Mouse (Mus musculus) left cerebral cortex, adult 2 months (tissue): ENCODE results near the gene Spata4. TPM values are rescaled to one million over a fixed set of nuclear protein-coding genes. Genes with fewer than 3 reads are reported as not detected.

Source experiments
- DNase-seq, 2 experiments: peaks; one replicate each; pipeline ENCODE4 v3.0.0; 2021 to 2022; ENCODE audit warnings: low spot score in 2 of 2, mixed read lengths in 1 of 2; ENCODE audit errors: extremely low spot score in 1 of 2
- H3K27ac ChIP-seq: fragments of 200-600 bp; 2 replicates; pipeline ENCODE4 v1.8.1; 2022
- H3K4me3 ChIP-seq: fragments of 200-600 bp; 2 replicates; pipeline ENCODE4 v1.8.1; 2022
- CTCF ChIP-seq: fragments of 200-600 bp; IDR thresholded peaks from 2 replicates; pipeline ENCODE4 v1.8.1; 2022; ENCODE audit warnings: antibody characterized with exemption, mild to moderate bottlenecking, moderate library complexity
- intact Hi-C: fragments of 180-260 bp; cut with DNase I; formaldehyde crosslinking; loops from one replicate; pipeline ENCODE4 v1.15.1; 2025
- long read RNA-seq, 2 experiments: library from polyadenylated mRNA; stranded (forward); transcript quantifications; one replicate each; pipeline ENCODE4 v2.0.0; 2021; ENCODE audit warnings: borderline mapping rate in 2 of 2
- total RNA-seq, 2 experiments: library from RNA; stranded (reverse); gene quantifications; 2 replicates each; pipeline ENCODE4 v1.2.3; 2021

Spata4 gene
- total RNA-seq: not detected
- long read RNA-seq, experiment 1: 0 reads
- long read RNA-seq, experiment 2: 0 reads

DNA sequence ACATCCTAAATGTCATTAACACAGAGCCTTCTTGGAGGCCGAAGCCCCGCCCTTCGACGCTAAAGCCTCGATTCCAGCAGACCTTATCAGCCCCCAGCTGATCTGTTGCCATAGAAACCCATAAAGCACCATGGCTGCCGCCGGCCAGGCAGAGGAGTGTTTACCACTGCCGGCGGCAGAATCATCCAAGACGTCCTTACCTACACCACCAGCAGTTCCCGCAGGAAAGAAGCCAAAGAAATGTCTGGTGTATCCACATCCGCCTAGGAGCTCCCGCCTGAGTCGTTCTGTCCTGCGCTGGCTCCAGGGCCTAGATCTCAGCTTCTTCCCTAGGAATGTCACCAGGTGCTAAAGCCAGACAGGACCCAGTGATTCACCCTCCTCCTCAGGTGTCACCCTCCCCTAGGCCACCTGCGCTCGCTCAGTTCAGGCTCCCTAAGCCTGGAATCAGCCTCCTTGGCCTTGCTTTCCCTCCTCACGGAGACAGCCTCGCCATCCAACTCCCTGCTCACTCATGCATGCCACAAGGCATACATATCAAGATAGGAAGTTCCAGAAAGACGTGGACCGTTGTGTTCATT, at the start of gene Spata4:
Spata4 (plus strand) TSS at position 111 of the 581 bp plus-strand sequence.
- peak; percentile 35 to 44 for DNase-seq
- TF ChIP-seq CTCF: no peak
- Histone ChIP-seq H3K27ac (peak within 1 kb of the TSS; percentile 48), H3K4me3 (peak within 1 kb of the TSS; percentile 26)
- intact Hi-C loops: loop anchor here (2.0 kb wide), 1 partner anchor 72 kb away; the partner anchor contains the start of genes Asb5 and Spcs3

DNA sequence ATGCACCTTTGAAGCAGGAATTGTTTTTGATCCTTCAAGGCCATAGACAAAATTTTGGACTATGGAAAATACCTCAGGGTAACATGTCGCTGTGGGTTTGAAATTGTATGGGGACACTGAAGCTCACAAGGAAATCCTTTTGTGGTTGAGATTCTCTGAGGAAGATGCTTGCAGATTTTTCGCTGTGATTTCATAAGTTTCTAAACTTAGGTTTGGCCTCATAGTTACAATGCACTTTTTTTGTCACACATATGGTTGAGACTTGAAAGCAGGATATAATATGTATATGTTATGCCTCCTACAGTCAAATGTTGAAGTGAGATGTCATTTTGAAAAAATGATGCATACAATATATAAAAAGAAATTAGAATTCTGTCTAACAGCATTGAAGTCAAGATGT, 45.7 kb upstream of the Spata4 start:
- H3K27ac ChIP-seq: peak overlapping the region; percentile 70
- DNase-seq: no peak
- intact Hi-C loops: no loop called here
- TF ChIP-seq CTCF: no peak
- no peak overlapping the region for H3K4me3 ChIP-seq

DNA sequence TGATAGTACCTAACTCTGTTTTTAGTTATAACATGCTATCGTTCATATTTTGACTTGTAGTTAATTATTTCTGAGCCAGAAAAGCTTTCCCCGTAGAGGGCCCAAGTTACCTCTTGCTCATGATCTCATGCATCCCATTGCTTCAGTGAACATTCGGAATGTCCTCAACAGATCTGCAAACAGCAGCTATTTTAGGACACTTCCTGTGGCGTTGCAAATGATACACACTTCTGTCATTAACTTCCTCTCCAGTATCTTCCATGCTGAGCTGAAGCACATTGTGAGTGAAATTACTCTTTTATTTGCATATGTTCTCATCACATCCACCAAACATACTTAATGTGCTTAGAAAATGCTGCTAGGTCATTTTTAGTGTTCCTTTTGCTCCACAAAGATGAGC, 38.4 kb upstream of the Spata4 start:
- TF ChIP-seq CTCF: no peak
- DNase-seq: no peak
- Histone ChIP-seq H3K27ac (no peak overlapping the region), H3K4me3 (no peak overlapping the region)
- intact Hi-C loops: no loop called here

DNA sequence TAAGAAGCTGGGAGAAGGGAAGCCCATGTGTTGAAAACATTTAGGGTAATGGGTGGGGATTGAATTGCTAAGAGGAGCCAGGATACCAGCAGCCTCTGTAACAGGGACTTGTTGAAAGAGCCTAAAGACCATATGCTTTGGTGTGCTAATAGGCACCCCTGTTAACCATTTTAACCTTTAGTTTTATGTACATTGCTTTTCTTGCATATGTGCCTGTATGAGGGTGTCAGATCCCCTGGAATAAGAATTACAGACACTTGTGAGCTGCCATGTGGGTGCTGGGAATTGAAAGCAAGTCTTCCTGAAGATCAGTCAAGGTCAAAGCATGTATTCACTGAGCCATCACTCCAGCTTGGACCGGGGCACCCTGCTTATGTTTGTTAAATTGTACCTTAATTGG, 35.4 kb upstream of the Spata4 start:
- no peak overlapping the region for H3K27ac ChIP-seq
- no peak for DNase-seq
- intact Hi-C loops: no loop called here
- H3K4me3 ChIP-seq: no peak overlapping the region
- no peak for TF ChIP-seq CTCF

DNA sequence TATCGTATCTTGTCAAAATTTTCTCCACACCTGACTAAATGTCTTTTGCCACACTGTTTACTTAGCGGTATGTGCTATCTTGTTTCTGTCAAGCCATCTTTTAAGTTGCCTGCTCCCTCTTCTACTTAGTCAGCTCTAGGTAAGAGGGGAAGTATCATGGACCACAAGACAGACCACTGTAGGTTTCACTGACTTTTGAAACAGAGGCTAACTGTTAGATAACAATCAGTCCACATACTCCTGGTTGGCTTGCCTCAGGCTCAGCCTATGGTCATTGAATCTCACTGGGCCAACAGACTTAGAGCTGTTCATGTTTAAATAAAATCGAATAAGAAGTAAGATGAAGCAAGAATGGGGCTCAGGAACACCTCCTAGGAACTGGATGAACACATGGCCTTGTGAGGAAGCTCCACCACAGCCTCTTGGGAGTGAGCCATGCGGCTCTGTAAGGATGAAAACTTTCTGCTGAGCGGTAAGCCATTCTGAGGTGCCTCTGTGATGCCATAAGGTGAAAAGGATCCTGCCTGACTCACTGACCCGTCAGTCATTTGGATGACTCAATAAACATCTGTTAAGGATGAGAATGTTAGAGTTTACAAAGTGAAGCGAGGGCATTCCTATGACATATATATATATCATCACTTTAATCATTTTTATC, 34.8 kb upstream of the Spata4 start:
- intact Hi-C loops: no loop called here
- no peak overlapping the region for H3K4me3 ChIP-seq
- no peak for TF ChIP-seq CTCF
- no peak overlapping the region for H3K27ac ChIP-seq
- no peak for DNase-seq

DNA sequence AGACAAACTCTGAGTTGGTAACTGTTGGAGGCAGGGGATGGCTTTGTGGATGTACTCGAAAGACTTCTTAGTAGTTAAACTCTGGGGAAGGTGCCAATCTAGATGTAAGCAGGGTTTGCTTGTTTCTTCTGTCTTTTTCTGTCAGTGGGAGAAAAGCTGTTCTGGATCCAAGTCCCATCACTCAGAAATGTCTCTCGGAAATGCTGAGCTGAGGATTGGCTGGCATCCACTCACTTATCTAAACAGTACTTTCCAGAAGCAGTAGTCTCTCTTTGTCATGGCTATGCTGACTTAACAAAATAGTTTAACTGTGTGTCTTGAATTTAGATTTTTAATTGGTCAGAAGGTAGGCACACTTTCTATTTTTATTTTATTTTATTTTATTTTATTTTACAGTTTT, 33.4 kb upstream of the Spata4 start:
- H3K27ac ChIP-seq: no peak overlapping the region
- intact Hi-C loops: no loop called here
- no peak for DNase-seq
- no peak for TF ChIP-seq CTCF
- no peak overlapping the region for H3K4me3 ChIP-seq

DNA sequence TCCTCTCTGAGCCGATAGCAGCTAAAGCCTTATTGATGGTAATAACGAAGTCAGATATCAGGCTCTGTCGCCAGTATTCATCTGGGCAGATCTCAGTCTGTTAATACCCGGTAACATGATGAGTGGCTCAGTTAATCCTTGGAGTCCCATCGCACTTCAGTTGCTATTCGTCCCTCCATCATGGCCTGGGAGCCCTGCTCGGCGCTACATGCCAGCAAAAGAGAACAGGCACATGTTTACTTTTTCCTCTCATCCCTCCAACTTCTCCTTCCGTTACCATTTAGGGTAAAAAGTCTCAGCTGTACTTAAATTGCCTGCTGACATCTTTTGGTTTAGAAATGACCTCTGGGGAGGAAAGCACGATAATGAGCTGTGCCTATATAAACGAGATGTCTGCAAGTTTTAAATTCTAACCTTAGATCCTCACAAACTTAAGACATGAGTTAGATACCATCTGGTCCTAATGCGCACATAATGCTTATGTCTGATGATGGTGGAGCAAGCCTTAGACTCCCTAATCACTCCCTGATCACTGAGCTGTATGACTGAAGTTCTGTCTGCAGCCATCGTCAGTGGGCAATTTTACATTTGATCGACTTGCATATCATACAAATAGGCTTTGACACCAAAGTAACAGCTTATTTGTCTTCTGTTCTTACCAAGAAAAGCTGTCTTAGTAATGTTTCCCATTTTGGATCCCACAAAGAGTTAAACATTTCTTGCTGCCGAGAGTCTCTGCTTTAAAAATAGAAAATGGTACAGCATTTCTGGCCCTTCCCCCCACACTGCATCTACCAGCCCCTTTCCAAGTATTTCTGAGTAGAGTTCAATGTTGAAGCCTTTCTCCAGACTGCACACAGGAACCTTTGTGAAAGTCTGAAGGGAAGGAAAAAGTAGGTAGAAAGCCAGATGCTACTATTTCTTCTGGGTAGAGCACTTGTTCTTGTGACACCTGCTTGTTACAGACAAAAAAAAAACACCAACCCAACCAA, 29.7 kb upstream of the Spata4 start:
- intact Hi-C loops: no loop called here
- no peak for TF ChIP-seq CTCF
- H3K4me3 ChIP-seq: no peak overlapping the region
- DNase-seq: no peak
- no peak overlapping the region for H3K27ac ChIP-seq

DNA sequence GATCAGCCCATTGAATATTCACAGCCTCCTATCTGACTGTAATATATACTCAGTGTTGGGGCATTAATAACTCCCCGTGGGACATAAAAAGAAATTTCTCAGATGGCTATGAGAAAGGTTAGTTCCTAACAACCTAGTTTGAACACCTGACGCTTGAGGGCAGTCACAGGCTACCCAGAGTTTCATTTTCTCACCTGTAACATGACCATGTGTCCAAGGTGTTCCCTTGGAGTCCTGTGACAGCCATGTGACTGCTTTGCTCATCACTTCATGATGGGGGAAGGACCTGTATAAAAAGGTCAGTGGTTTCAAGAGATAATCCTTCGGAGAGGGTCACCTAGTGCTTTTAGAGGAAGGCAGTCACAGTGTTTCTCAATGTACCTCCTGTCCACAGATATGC, 19.1 kb upstream of the Spata4 start:
- Histone ChIP-seq H3K27ac (no peak overlapping the region), H3K4me3 (no peak overlapping the region)
- no peak for TF ChIP-seq CTCF
- intact Hi-C loops: no loop called here
- no peak for DNase-seq

DNA sequence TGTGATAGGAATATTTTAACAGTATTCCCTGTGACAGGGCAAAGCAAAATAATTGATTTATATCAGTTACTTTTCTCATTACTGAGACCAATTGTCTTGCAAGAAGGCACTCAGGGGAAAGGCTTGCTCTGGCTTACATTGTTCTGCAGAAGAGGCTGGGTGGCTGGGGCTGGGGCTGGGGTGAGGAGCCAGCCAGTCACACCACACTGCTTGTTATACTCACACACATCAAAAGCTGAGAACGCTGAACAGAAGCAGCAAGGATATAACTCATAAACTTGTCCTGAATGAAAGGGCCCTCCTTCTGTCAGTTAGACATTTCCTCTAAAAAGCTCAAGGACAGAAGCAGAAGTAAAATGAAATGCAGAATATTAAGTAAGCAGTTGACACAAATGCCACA, 17.7 kb upstream of the Spata4 start:
- H3K4me3 ChIP-seq: no peak overlapping the region
- no peak overlapping the region for H3K27ac ChIP-seq
- TF ChIP-seq CTCF: no peak
- intact Hi-C loops: no loop called here
- no peak for DNase-seq

DNA sequence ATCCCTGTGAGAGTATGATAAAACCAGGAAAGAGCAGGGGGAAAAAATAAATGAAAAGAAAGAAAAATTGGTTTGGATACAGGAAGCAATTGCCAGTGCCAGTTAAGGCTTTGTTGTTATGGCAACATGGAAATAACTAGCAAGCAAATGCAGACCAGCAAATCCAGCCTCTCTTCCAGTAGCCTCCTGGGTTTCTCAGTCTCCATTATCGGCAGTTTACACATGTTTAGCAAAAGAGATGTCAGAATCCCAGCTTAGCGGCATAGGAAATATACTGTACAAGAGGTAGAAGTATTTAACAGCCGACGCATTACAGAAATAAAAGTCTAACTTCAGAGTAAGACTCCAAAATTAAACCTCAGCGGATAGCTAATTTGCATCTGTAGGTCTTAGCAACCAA, 5.9 kb upstream of the Spata4 start:
- H3K27ac ChIP-seq: peak overlapping the region; percentile 69

DNA sequence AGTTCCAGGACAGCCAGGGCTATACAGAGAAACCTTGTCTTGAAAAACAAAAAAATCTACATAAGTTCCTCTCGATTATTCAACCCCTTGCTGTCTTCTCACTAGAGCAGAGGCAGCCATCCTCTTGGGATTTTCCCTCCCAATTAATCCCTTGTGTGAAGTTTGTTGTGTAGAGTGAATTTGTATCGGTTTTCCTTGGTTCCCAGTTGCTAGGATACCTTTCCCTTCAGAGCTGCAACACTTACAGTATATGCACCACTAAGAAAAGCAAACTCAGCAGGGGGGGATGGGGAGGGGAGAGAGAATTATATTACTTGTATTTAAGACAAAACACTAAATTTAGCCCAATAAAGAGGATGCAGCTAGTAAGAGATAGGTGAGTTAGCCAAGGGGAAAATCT, 4.5 kb upstream of the Spata4 start:
- no peak overlapping the region; the same call in 1 of the 2 replicates for H3K27ac ChIP-seq
- intact Hi-C loops: no loop called here
- DNase-seq: no peak
- H3K4me3 ChIP-seq: no peak overlapping the region
- no peak for TF ChIP-seq CTCF

More for the DNA sequence above, 5.9 kb upstream of the Spata4 start:
- intact Hi-C loops: no loop called here
- no peak for DNase-seq
- H3K4me3 ChIP-seq: peak overlapping the region; percentile 9; the same call in 1 of the 2 replicates
- no peak for TF ChIP-seq CTCF

DNA sequence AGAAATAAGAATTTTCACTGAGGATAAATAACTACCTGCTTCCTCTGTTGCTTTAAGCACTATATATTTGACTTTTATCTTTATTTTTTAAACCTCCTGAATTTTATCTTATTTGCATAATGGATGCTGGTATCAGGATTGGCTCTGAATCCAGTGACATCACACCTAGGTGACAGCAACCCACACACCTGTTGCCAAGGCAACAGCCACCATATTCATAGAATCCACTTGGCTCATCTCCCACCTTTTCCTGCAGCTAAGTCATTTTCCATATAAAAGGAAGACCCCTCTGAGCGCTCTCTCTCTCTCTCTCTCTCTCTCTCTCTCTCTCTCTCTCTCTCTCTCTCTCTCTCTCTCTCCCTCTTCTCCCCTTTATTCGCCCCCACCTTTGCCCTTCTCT, 3.6 kb upstream of the Spata4 start:
- TF ChIP-seq CTCF: no peak
- peak overlapping the region; percentile 67 for H3K27ac ChIP-seq
- DNase-seq: no peak
- H3K4me3 ChIP-seq: no peak overlapping the region
- intact Hi-C loops: no loop called here
